Mouse (Mus musculus) hindbrain, embryonic 13.5 days (tissue): ENCODE results near the gene Gm13889. TPM values are rescaled to one million over a fixed set of nuclear protein-coding genes. Genes with fewer than 3 reads are reported as not detected.

ENCODE experiments used
- ATAC-seq: fragments of 200-750 bp; cut with Nextera tagmentation; 2 replicates; pipeline ENCODE4 v1.8.0; 2017; ENCODE audit warnings: moderate TSS enrichment; ENCODE audit not compliant: low FRiP score
- H3K27ac ChIP-seq: fragments of 300-500 bp; sonication (generic); 2 replicates; pipeline ENCODE4 v1.5.1; 2015; ENCODE audit warnings: inconsistent platforms, mild to moderate bottlenecking, moderate library complexity
- H3K27me3 ChIP-seq: fragments of 300-500 bp; sonication (generic); 2 replicates; pipeline ENCODE4 v1.6.1; 2015; ENCODE audit warnings: mild to moderate bottlenecking, inconsistent platforms
- H3K36me3 ChIP-seq: fragments of 300-500 bp; sonication (generic); 2 replicates; pipeline ENCODE4 v1.6.1; 2015; ENCODE audit warnings: mild to moderate bottlenecking, inconsistent platforms
- H3K4me1 ChIP-seq: fragments of 300-500 bp; sonication (generic); replicated peaks from 2 replicates; pipeline ENCODE4 v1.6.1; 2015; ENCODE audit warnings: inconsistent platforms
- H3K4me2 ChIP-seq: fragments of 300-500 bp; sonication (generic); 2 replicates; pipeline ENCODE4 v1.6.1; 2015; ENCODE audit warnings: inconsistent platforms, mild to moderate bottlenecking, moderate library complexity
- H3K4me3 ChIP-seq: fragments of 300-500 bp; sonication (generic); 2 replicates; pipeline ENCODE4 v1.5.1; 2015; ENCODE audit warnings: mild to moderate bottlenecking, inconsistent platforms
- H3K9ac ChIP-seq: fragments of 300-500 bp; sonication (generic); 2 replicates; pipeline ENCODE4 v1.6.1; 2015; ENCODE audit warnings: mild to moderate bottlenecking, inconsistent platforms
- H3K9me3 ChIP-seq: fragments of 300-500 bp; sonication (generic); 2 replicates; pipeline ENCODE4 v1.6.1; 2016; ENCODE audit warnings: inconsistent platforms
- WGBS: fragments of 180-500 bp; shearing (Covaris S2); methylation state at CpG from one replicate; pipeline ENCODE4 v1.1.7; 2015; 5-methylcytosine and 5-hydroxymethylcytosine counted together
- polyA plus RNA-seq: library from polyadenylated mRNA; unstranded; fragments of >200 nt; fragmentation: Nextera tagmentation; extraction: Ambion mirVana; gene quantifications from 2 replicates; pipeline ENCODE4 v1.2.1, GENCODE M21; 2015

Gene Gm13889
- polyA plus RNA-seq, 1 experiment from 2014 or later: 6.4 TPM

DNA sequence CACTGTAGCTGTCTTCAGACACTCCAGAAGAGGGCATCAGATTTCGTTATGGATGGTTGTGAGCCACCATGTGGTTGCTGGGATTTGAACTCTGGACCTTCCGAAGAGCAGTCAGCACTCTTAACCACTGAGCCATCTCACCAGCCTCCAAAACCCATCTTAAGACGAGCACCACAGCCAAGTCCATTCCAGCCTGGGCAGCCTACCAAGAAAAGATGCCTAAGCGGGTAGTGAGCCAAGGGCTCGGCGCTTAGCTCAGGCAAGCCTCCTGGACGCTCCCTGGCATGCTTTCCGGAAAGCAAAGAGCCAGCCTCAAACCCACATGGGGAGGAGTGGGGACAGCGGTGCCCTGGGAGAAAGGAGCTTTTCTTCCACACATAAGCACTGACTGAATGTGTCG, 45.1 kb downstream of the Gm13889 start:
- no peaks in the 10 kb centered on the region for H3K9me3 ChIP-seq
- no peak overlapping the region for H3K27ac ChIP-seq
- no peaks in the 10 kb centered on the region for H3K27me3 ChIP-seq
- no peak overlapping the region for H3K4me2 ChIP-seq
- WGBS: 82% methylated on average over 10 of the region's 10 CpGs
- no peak for ATAC-seq
- no peaks in the 10 kb centered on the region for H3K36me3 ChIP-seq
- no peak overlapping the region for H3K4me3 ChIP-seq
- no peak overlapping the region for H3K9ac ChIP-seq
- peaks cover 18% of the 10 kb centered on the region for H3K4me1 ChIP-seq

DNA sequence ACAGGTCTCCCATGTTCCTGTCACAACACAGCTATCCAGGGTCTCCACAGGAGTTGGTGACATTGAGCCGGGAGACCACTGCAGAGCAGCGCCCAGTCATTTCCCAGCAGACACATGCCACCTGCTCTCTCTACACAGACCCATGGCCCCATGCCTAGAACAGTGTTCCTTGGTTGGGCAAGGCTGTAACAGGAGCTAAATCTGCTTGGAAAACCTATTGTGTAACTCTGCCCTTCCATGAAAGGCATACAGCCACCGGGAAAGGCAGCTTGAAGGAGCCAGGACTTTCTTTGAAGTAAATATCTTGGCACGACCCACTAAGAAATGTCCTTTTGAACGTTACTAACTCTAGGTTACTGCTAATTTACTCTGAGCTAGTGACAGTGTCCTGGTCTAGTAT, 47.3 kb downstream of the Gm13889 start:
- no peak overlapping the region for H3K4me2 ChIP-seq
- no peaks in the 10 kb centered on the region for H3K36me3 ChIP-seq
- H3K4me3 ChIP-seq: no peak overlapping the region
- H3K9me3 ChIP-seq: no peaks in the 10 kb centered on the region
- WGBS: 78% methylated on average over 5 of the region's 5 CpGs
- H3K27me3 ChIP-seq: no peaks in the 10 kb centered on the region
- ATAC-seq: no peak
- no peak overlapping the region for H3K9ac ChIP-seq
- H3K4me1 ChIP-seq: peaks cover 26% of the 10 kb centered on the region
- H3K27ac ChIP-seq: no peak overlapping the region

DNA sequence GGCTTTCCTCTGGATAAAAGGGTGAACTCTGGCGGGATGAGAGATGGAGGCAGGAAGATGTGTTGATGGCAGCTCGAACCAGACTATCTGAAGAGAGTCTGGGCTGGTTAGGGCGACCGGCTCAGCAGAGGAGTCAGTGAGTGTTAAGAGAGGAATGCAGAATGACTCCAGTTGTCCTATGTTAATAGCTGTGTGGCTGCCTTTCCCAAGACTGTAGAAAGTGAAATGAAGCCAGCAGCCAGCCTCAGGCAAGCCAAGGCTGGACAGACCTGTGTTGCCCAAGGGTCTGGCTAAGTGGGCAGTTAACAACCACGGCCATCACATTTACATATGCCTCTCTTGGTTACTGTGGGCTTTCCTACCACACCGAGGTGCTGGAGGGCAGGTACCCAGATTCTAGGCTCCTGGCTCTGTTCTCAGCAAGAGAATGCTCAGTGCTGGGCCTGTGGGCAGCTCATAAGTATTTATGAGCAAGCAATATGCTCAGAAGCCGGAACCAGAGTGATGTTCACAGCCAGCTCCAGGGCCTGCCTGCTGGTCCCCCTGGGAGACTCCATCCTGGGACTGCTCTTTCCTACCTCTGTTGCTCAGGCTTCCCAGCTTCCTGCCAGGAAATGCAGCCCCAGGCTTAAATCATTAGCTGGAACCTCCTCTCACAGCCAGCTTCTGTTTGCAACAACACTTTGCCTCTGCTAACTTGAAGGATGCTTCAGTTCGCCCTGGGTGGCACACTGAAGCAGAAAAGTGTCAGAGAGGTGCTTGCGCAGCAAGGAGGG, 49.3 kb downstream of the Gm13889 start:
- Histone ChIP-seq H3K27ac (peak overlapping the region; percentile 59), H3K4me3 (no peak overlapping the region), H3K4me2 (no peak overlapping the region), H3K9me3 (no peaks in the 10 kb centered on the region), H3K4me1 (peaks cover 26% of the 10 kb centered on the region), H3K36me3 (no peaks in the 10 kb centered on the region), H3K9ac (peak overlapping the region; percentile 11; the same call in 1 of the 2 replicates), H3K27me3 (no peaks in the 10 kb centered on the region)
- 58% methylated on average over 9 of the region's 9 CpGs for WGBS
- peak; percentile 62; the same call in 1 of the 2 replicates for ATAC-seq

DNA sequence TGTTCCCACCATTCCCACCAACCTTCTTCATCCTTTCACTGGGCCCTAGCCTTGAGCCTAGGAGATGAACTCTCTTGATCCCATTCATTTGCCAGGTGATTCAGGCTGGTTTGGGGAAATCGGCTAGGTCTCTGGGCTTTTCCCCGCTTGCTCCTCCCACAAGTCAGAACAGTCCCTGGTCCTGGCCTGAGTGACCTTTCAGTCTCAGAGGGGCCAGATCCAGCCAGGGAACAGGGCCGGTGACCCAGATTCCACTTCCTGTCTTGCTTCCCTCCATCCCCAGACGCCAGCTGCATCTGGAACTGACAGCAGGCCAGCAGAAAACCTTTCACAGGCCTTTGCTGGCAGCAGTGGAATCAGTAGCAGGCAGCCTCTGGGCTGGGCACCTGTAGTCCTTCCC, 50.7 kb downstream of the Gm13889 start:
- H3K36me3 ChIP-seq: no peaks in the 10 kb centered on the region
- no peaks in the 10 kb centered on the region for H3K27me3 ChIP-seq
- H3K9me3 ChIP-seq: no peaks in the 10 kb centered on the region
- ATAC-seq: no peak
- no peak overlapping the region for H3K4me2 ChIP-seq
- H3K9ac ChIP-seq: no peak overlapping the region
- H3K4me3 ChIP-seq: no peak overlapping the region
- WGBS: 46% methylated on average over 4 of the region's 4 CpGs
- H3K4me1 ChIP-seq: peaks cover 26% of the 10 kb centered on the region
- peak overlapping the region; percentile 59; the same call in 1 of the 2 replicates for H3K27ac ChIP-seq

Other genes starting within 250 kb of the Gm13889 start
- gene Ext2, start 134.6 kb downstream of the Gm13889 start, polyA plus RNA-seq: 70.2 and 70.4 TPM in 2 replicates
- gene Accs, start 107.3 kb downstream of the Gm13889 start, polyA plus RNA-seq: 6.2 and 7.0 TPM in 2 replicates
- gene Accsl, start 88.0 kb downstream of the Gm13889 start, polyA plus RNA-seq: 0.34 and 0.35 TPM in 2 replicates
- gene Gm27027, start 39.2 kb upstream of the Gm13889 start, polyA plus RNA-seq: not detected in 2 replicates
- 46.3 and 48.5 TPM in 2 replicates for gene Alkbh3, start 53.6 kb upstream of the Gm13889 start, polyA plus RNA-seq
- 125 and 130 TPM in 2 replicates for gene Hsd17b12, start 200.8 kb upstream of the Gm13889 start, polyA plus RNA-seq